ENCODE assay signal across 9 mouse cellular contexts in the genomic region with DNA sequence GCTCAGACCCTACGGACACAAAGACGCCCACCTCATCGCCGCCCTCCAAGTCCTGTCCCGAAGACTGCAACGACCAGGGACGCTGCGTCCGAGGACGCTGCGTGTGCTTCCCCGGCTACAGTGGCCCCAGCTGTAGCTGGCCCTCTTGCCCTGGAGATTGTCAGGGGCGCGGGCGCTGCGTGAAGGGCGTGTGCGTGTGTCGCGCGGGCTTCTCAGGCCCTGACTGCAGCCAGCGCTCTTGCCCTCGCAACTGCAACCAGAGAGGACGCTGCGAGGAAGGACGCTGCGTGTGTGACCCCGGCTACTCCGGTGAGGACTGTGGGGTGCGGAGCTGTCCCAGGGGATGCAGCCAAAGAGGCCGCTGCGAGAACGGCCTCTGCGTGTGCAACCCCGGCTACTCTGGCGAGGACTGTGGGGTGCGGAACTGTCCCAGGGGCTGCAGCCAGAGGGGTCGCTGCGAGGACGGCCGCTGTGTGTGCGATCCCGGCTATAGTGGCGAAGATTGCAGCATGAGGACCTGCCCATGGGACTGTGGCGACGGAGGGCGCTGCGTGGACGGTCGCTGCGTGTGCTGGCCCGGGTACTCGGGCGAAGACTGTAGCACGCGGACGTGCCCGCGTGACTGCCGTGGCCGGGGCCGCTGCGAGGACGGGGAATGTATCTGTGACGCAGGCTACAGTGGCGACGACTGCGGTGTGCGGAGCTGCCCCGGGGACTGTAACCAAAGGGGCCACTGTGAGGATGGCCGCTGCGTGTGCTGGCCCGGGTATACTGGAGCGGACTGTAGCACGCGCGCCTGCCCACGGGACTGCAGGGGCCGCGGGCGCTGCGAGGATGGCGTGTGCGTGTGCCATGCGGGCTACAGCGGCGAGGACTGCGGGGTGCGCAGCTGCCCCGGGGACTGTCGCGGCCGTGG. TPM values are rescaled to one million over a fixed set of nuclear protein-coding genes. Genes with fewer than 3 reads are reported as not detected.
DNase-seq lines count a peak whose midpoint lies in the region; ATAC-seq lines count a peak whose summit lies in the region.
"Had no signal": no experiment of that assay in that cellular context is flagged by ENCODE, and none has a peak within 500 bp of the region (broad histone marks: within the 10 kb centered on the region; RNA-seq: fewer than 3 reads in every experiment).

No protein-coding gene starts in this region.

- peak overlapping the region; percentile 53 for H3K9ac ChIP-seq in heart, embryonic 12.5 days
- peak overlapping the region; percentile 42 for H3K9ac ChIP-seq in hindbrain, embryonic 11.5 days (ENCODE audit: low read depth, low read length)
- peak overlapping the region; percentile 8 for H3K9ac ChIP-seq in midbrain, embryonic 12.5 days (replicated peaks)

- H3K36me3 ChIP-seq in heart, embryonic 12.5 days = no peaks in the 10 kb centered on the region
- H3K36me3 ChIP-seq in hindbrain, embryonic 11.5 days (ENCODE audit: control insufficient read depth, insufficient read depth, low read length) = no peaks in the 10 kb centered on the region
- no peaks in the 10 kb centered on the region for H3K36me3 ChIP-seq in midbrain, embryonic 12.5 days

- no peak; the same call in 1 of the 2 replicates for ATAC-seq in heart, embryonic 12.5 days (ENCODE audit: insufficient number of reproducible peaks, low FRiP score)
- peak; percentile 47 for ATAC-seq in hindbrain, embryonic 11.5 days (ENCODE audit: low FRiP score)
- 0 out of 2 replicates have a peak, but pooled peaks have one; percentile 19 for ATAC-seq in midbrain, embryonic 12.5 days (ENCODE audit: low FRiP score, low read depth)

- 9% methylated on average over 93 of the region's 93 CpGs for WGBS in heart, embryonic 12.5 days
- 8% methylated on average over 93 of the region's 93 CpGs for WGBS in hindbrain, embryonic 11.5 days
- 9% methylated on average over 93 of the region's 93 CpGs for WGBS in midbrain, embryonic 12.5 days

- H3K4me2 ChIP-seq in heart, embryonic 12.5 days = peak overlapping the region; percentile 65
- peak overlapping the region; percentile 76 for H3K4me2 ChIP-seq in hindbrain, embryonic 11.5 days (replicated peaks; ENCODE audit: low read depth, low read length)
- H3K4me2 ChIP-seq in midbrain, embryonic 12.5 days (replicated peaks) = peak overlapping the region; percentile 56

- peaks cover 63% of the 10 kb centered on the region for H3K27me3 ChIP-seq in heart, embryonic 12.5 days (replicated peaks)
- peaks cover 40% of the 10 kb centered on the region for H3K27me3 ChIP-seq in hindbrain, embryonic 11.5 days (ENCODE audit: control insufficient read depth, insufficient read depth, low read length)
- peaks cover 68% of the 10 kb centered on the region for H3K27me3 ChIP-seq in midbrain, embryonic 12.5 days

- H3K4me1 ChIP-seq in heart, embryonic 12.5 days (replicated peaks) = peaks cover 36% of the 10 kb centered on the region
- H3K4me1 ChIP-seq in hindbrain, embryonic 11.5 days (replicated peaks; ENCODE audit: control insufficient read depth, insufficient read depth, low read length) = peaks cover 10% of the 10 kb centered on the region; the same call in 1 of the 2 replicates
- H3K4me1 ChIP-seq in midbrain, embryonic 12.5 days = peaks cover 14% of the 10 kb centered on the region

- H3K27ac ChIP-seq in heart, embryonic 12.5 days (ENCODE audit: poor library complexity, severe bottlenecking) = no peak overlapping the region
- H3K27ac ChIP-seq in hindbrain, embryonic 11.5 days (ENCODE audit: low read depth, low read length) = no peak overlapping the region
- H3K27ac ChIP-seq in midbrain, embryonic 12.5 days (replicated peaks) = no peak overlapping the region

- H3K4me3 ChIP-seq in heart, embryonic 12.5 days = peak overlapping the region; percentile 35
- H3K4me3 ChIP-seq in hindbrain, embryonic 11.5 days (ENCODE audit: low read depth, low read length) = peak overlapping the region; percentile 38
- peak overlapping the region; percentile 37 for H3K4me3 ChIP-seq in midbrain, embryonic 12.5 days

- no peak for DNase-seq in heart, postnatal 4 days
- peak; percentile 13 for DNase-seq in Muller cell, postnatal 12 days (ENCODE audit: inconsistent ontology term)
- peak; percentile 55 for DNase-seq in hindbrain, embryonic 11.5 days (ENCODE audit: low spot score)
- DNase-seq in gastrocnemius, postnatal 25 days = no peak
- no peak for DNase-seq in adrenal gland, adult (ENCODE audit: inconsistent age in 2 of 2, low spot score in 1 of 2)
- DNase-seq in gastrocnemius, adult 18-20 months (ENCODE audit: low spot score) = no peak

- no peaks in the 10 kb centered on the region; the same call in 1 of the 2 replicates for H3K9me3 ChIP-seq in heart, embryonic 12.5 days (replicated peaks)
- H3K9me3 ChIP-seq in hindbrain, embryonic 11.5 days (ENCODE audit: control insufficient read depth, low read length) = no peaks in the 10 kb centered on the region
- H3K9me3 ChIP-seq in midbrain, embryonic 12.5 days = no peaks in the 10 kb centered on the region

RNA-seq across cellular contexts. Expression of gene Tnxb, which starts 1.1 kb away (rescaled TPM):
- polyA plus RNA-seq in heart, embryonic 12.5 days (2016; fragmentation: Nextera tagmentation; extraction: Ambion mirVana) = 0.77 and 0.98 TPM in 2 replicates
- total RNA-seq in heart, postnatal 4 days (2021) = 10 to 100 TPM; 47.1 to 54.2 TPM
- polyA plus RNA-seq in hindbrain, embryonic 11.5 days (2014; fragmentation: Nextera tagmentation; extraction: Ambion mirVana) = 0.01 and 0.09 TPM in 2 replicates
- 0.04 and 0.05 TPM in 2 replicates for polyA plus RNA-seq in midbrain, embryonic 12.5 days (2016; fragmentation: Nextera tagmentation; extraction: Ambion mirVana)
- 10 to 100 TPM; 38.3 to 50.5 TPM for total RNA-seq in gastrocnemius, postnatal 25 days (2021)
- 10 to 100 TPM; 28.3 to 32.8 TPM for total RNA-seq in gastrocnemius, adult 18-20 months (2021)

RNA-seq across cellular contexts. Expression of gene Atf6b, which starts 24.5 kb away (rescaled TPM):
- 63.2 and 67.0 TPM in 2 replicates for polyA plus RNA-seq in heart, embryonic 12.5 days (2016; fragmentation: Nextera tagmentation; extraction: Ambion mirVana)
- total RNA-seq in heart, postnatal 4 days (2021) = 10 to 100 TPM; 22.3 to 24.4 TPM
- polyA plus RNA-seq in hindbrain, embryonic 11.5 days (2014; fragmentation: Nextera tagmentation; extraction: Ambion mirVana) = 61.9 and 67.5 TPM in 2 replicates
- polyA plus RNA-seq in midbrain, embryonic 12.5 days (2016; fragmentation: Nextera tagmentation; extraction: Ambion mirVana) = 116 and 121 TPM in 2 replicates
- total RNA-seq in gastrocnemius, postnatal 25 days (2021) = 1 to 10 TPM; 7.1 to 7.2 TPM
- 1 to 10 TPM; 5.9 to 7.9 TPM for total RNA-seq in gastrocnemius, adult 18-20 months (2021)

RNA-seq across cellular contexts. Expression of gene Fkbpl, which starts 26.8 kb away (rescaled TPM):
- polyA plus RNA-seq in heart, embryonic 12.5 days (2016; fragmentation: Nextera tagmentation; extraction: Ambion mirVana) = 10.2 and 11.1 TPM in 2 replicates
- 1 to 10 TPM; 6.1 to 9.5 TPM for total RNA-seq in heart, postnatal 4 days (2021)
- polyA plus RNA-seq in hindbrain, embryonic 11.5 days (2014; fragmentation: Nextera tagmentation; extraction: Ambion mirVana) = 16.4 and 17.2 TPM in 2 replicates
- polyA plus RNA-seq in midbrain, embryonic 12.5 days (2016; fragmentation: Nextera tagmentation; extraction: Ambion mirVana) = 16.4 and 18.1 TPM in 2 replicates
- total RNA-seq in gastrocnemius, postnatal 25 days (2021) = 1 to 10 TPM; 5.9 to 7.0 TPM
- 1 to 10 TPM; 5.7 to 6.0 TPM for total RNA-seq in gastrocnemius, adult 18-20 months (2021)

RNA-seq across cellular contexts. Expression of gene Prrt1, which starts 42.1 kb away (rescaled TPM):
- 0.17 TPM in 1 of 2 replicates, not detected in the other for polyA plus RNA-seq in heart, embryonic 12.5 days (2016; fragmentation: Nextera tagmentation; extraction: Ambion mirVana)
- total RNA-seq in heart, postnatal 4 days (2021) = under 1 TPM; 0.52 to 0.91 TPM
- polyA plus RNA-seq in hindbrain, embryonic 11.5 days (2014; fragmentation: Nextera tagmentation; extraction: Ambion mirVana) = 1.0 and 2.0 TPM in 2 replicates
- polyA plus RNA-seq in midbrain, embryonic 12.5 days (2016; fragmentation: Nextera tagmentation; extraction: Ambion mirVana) = 3.9 and 4.2 TPM in 2 replicates
- 1 to 10 TPM in 1 of 2 experiments, under 1 TPM in 1; 0.35 to 1.5 TPM for total RNA-seq in gastrocnemius, postnatal 25 days (2021)
- total RNA-seq in gastrocnemius, adult 18-20 months (2021) = under 1 TPM; 0.30 to 0.38 TPM
- polyA plus RNA-seq: C2C12 had no signal

RNA-seq across cellular contexts. Expression of gene Ppt2, which starts 43.1 kb away (rescaled TPM):
- 28.9 TPM in 2 replicates for polyA plus RNA-seq in heart, embryonic 12.5 days (2016; fragmentation: Nextera tagmentation; extraction: Ambion mirVana)
- 10 to 100 TPM; 37.8 to 41.8 TPM for total RNA-seq in heart, postnatal 4 days (2021)
- 23.6 and 26.0 TPM in 2 replicates for polyA plus RNA-seq in hindbrain, embryonic 11.5 days (2014; fragmentation: Nextera tagmentation; extraction: Ambion mirVana)
- polyA plus RNA-seq in midbrain, embryonic 12.5 days (2016; fragmentation: Nextera tagmentation; extraction: Ambion mirVana) = 21.3 and 23.8 TPM in 2 replicates
- total RNA-seq in gastrocnemius, postnatal 25 days (2021) = 10 to 100 TPM; 37.2 to 43.0 TPM
- total RNA-seq in gastrocnemius, adult 18-20 months (2021) = 10 to 100 TPM; 36.0 to 38.3 TPM

Comparison
In these comparisons a context has a peak if more than half of its experiments do, and no peak if none do; other contexts are left out.
1. DNase-seq: peak in Muller cell, postnatal 12 days (single experiment) and hindbrain, embryonic 11.5 days (single experiment); none in heart, postnatal 4 days (single experiment), gastrocnemius, postnatal 25 days (single experiment), adrenal gland, adult (0 of 2) and gastrocnemius, adult 18-20 months (single experiment).
2. Peak in every context shown above with its lines, with median percentiles within 50 percentile points of each other: H3K4me2 ChIP-seq, H3K4me3 ChIP-seq and H3K9ac ChIP-seq.